Mouse (Mus musculus) adrenal gland, adult 2 months (tissue): Measurements from ENCODE around the gene Pacs2. TPM values are rescaled to one million over a fixed set of nuclear protein-coding genes. Genes with fewer than 3 reads are reported as not detected.

ENCODE experiments used
- DNase-seq: peaks from one replicate; pipeline ENCODE4 v3.0.0; 2021
- polyA plus RNA-seq: library from polyadenylated mRNA; depleted of rRNA; stranded (reverse); fragments of >200 nt; gene quantifications from 2 replicates; pipeline ENCODE4 v1.2.3, GENCODE M21; 2012
- total RNA-seq, 2 experiments: library from RNA; stranded (reverse); gene quantifications; 2 replicates each; pipeline ENCODE4 v1.2.3; 2021

Gene Pacs2
- total and polyA plus RNA-seq, 3 experiments: 38.7 to 66.9 (median 42.1) TPM

DNA sequence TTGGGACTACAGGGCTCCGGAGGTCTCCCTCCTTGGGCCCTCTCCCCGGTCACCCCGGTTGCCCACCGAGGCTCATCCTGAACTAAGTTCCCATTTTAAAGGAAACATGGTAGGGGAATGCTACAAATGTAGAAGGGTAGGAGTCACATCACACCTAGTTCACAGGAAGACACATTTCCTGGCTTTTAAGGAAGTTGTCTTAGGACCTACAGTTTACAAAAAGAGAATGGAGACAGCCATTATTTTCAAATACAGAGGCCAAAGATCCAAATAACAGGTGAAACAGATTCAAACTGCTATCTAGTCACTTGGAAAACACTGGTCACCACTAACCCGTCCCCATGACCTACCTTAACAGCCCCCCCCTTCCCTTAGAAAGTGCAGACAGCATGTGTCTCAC is 1.9 kb upstream of the Pacs2 start:
- DNase-seq: no peak

DNA sequence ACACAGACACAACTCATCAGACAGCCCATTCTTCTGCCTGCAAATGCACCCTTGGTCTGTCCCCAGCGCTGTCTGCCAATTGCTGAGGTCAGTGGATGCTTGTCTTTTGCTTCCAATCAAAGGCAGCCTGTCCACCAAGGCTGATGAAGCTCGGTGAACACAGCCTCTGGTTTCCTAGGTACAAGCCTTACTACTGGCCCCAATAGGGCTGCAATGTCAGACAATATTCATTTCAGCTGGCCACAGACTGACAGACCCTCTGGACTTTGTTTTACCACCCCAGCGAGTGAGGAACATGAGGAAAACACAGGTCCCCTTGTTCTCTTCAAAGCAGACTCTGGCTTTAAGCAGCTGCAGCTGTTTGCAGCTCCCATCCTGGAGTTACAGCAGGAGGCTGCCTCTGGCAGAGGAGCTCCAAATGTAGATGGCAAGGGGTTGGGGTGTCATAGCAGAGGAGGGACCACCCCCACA is 1.3 kb upstream of the Pacs2 start:
- DNase-seq: no peak

- DNase-seq: peak; percentile 72
These were observed 551 bp downstream of the Pacs2 start for GRCm38 (mm10) chr12:113014561-113015556.

DNA sequence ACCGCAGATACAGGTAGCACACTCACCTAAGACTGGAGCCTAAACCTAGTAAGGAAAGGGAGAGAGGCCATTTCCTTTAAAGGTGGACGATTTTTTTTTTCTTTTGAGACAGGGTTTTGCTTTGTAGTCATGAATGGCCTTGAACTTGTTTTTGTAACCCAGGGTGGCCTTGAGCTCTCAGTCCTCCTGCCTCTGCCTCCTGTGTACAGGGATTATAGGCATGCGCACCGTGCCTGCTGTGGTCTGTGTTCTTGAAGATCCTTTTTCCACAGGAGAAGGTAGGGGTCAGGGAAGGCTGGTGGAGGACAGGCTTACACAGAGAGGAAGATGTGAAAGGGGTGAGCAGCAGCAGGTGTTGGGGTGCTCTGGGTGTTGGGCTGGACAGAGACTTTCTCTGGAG is 1.6 kb downstream of the Pacs2 start:
- DNase-seq: peak; percentile 39

GRCm38 (mm10) chr12:113016976-113017375 is 2.7 kb downstream of the Pacs2 start:
- no peak for DNase-seq

DNA sequence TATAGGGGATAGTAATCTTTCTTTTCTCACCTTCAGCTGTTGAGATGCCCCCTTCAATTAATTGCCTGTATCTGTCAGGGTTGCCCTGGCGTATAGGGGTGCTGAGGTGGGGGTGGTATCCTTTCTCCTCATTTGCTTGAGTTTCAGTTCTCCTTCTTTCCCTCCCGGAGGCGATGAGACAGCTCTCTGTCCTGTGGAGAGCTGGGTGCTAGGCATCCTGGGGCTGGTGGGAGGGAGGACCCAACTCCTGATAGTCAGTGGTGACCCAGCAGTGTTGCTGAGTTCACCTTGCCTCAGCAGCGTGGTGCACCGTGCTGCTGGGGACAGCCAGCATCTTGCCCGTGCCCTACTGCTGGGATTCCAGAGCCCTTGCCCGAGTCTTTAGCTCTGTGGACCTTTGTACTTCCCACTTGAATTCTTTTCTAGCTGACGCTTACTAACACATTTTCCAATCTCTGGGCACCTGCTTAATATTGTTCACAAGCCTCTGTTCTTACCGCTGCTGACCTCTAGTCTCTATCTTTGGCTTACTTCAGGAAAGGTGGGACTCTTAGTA is 3.2 kb downstream of the Pacs2 start:
- DNase-seq: no peak

GRCm38 (mm10) chr12:113018763-113019162 is 4.5 kb downstream of the Pacs2 start:
- no peak for DNase-seq

- DNase-seq: no peak
These were observed 7.2 kb downstream of the Pacs2 start for GRCm38 (mm10) chr12:113021488-113021887.

DNA sequence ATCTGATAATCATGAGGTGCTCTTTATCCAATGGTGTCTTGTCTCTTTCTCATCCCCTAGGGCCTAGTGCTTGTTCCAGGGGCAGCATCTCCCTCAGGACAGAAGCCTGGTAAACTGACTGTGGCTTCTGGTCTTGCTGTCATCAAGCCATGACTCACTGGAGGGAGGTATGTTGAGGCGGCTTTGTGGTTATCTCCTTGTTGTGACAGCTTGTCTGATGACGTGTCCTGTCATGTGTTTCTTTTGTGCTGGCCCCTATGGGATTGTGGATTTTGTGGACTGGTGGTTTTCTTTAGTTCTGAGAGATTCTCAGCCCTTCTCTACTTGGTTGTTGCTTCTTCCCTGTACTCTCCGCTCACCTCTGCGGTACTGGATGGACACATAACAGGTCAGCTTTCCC is 8.8 kb downstream of the Pacs2 start:
- peak; percentile 61 for DNase-seq

- DNase-seq: no peak
These were observed 12.2 kb downstream of the Pacs2 start for GRCm38 (mm10) chr12:113026557-113026956.

GRCm38 (mm10) chr12:113027495-113027894 is 13.2 kb downstream of the Pacs2 start:
- DNase-seq: no peak

DNA sequence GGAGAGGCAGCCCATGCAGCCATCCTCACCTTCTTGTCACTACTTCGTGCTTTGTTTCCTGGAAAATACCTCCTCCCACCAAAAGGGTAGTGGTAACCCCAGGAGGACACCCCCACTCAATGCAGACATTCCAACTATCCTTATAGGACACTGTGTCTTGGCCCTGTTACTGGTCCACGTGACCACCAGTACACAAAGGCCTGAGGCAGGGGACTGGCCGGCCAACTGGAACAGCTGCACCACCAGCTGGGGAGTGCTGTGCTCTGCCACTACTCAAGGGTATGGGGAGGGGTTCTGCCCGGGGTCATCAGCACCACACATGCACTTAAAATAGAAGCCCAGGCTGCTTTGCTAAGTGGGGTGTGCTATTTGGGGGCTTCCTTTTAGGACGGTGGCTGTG is 13.8 kb downstream of the Pacs2 start:
- DNase-seq: no peak

DNA sequence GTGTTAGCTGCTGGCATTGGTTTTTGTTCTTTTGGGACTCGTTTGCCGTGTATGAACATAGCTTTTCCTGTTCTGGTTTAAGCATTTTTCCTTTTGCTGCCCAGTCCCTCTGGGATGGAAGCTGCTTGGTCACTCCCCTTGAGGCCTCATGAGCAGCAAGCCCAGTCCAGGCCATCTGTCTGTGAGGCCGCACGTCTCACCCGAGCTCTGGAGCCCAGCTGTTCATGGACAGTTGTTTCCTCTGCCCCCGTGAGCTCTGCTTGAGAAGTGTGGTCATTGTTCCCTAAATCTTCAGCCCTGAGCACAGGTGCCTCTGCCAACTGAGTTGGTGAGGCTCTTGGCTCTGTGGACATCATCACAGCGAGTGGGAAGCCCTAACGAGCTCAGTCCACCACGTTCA is 14.6 kb downstream of the Pacs2 start:
- DNase-seq: no peak

DNA sequence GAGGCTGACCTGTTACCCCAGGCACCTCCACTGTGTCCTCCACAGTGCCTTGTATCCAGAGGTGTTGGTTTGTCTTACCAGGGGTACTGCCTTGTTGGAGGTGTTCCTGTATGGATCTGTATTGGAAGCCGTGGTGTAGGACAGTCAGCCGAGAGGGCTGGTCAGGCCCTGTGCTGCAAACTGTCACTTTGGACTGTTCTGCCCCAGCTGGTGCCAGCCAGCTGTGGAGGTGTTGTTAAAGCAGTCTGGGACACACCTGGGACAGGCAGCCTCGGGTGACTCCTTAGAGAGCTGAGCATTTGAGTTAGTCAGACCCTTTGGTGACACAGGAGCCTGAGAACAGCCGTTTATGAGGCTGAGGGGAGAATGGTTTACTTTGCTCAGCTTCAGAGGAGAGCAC is 15.7 kb downstream of the Pacs2 start:
- DNase-seq: no peak

- DNase-seq: no peak
These were observed 16.7 kb downstream of the Pacs2 start for GRCm38 (mm10) chr12:113030993-113031392.

DNA sequence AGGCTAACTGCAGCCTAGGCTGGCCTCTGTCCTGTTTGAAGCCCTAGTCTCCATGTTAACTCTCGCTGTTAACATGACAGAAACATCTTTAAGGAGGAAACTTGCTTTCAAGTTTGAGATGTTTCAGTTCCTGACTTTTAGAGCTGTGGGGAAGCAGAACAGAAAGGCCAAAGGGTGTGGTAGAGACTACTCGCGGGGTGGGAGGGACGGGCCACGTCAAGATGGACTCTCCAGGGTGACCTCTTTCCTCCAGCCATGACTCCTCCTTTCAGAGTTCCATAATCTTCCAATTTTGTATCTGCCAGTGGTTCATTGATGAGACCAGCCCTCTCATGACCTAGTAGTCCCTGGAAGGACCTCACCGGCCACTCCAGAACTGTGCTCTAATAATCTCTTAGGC is 17.1 kb downstream of the Pacs2 start:
- no peak for DNase-seq

- peak; percentile 23 for DNase-seq
These were observed 18.3 kb downstream of the Pacs2 start for GRCm38 (mm10) chr12:113032296-113033250.

DNA sequence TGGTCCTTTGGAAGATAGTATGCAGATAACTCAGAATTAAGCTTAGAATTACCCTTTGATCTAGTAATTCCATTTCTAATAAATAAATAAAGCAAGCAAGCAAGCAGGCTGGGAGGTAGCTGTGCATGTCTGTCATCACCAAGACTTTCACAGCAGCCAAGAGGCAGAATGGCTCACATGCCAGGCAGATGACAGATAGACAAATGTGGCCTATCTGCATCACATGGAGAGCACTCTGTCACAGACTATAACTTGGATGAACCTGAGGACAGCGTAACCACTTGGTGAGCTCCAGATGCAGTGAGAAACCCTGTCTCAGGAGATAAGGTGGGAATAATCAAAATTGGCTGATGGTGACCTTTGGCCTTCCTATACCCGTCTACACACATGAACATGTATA is 20.8 kb downstream of the Pacs2 start:
- DNase-seq: no peak

DNA sequence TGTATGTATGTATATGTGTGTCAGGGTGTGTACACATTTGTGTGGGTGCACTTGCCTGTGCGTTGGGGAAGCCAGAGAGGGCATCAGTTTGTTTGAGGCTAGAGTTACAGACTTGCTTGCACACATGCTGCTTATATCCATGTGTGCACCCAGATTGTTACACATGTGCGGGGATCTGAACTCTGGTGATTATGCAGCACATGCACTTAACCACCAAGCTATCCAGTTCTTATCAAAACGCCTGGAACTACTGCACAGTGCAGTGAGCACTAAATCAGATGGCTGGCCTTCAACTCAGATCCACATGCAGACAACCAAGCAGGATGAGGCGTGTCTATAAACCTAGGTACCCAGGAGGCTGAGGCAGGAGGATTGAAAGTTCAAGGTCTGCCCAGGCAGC is 22.7 kb downstream of the Pacs2 start:
- no peak for DNase-seq

DNA sequence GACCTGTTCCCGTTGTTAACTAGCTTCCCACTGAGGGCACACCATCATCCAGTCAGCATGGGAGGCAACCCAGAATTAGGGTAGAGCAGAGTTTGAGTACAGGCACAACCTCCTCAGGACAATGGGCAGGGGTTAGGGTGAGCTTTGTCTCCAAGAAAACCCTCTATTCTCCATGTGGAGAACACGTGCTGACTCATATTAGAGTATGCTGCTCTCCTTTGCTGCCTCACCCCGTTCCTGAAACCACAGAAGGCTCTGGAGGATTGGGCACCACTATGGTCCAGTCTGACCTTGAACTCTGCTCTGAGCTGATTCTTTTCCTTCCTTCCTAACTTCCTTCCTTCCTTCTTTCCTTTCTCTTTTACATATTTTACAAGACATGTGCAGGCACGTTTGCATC is 24.1 kb downstream of the Pacs2 start:
- no peak for DNase-seq

GRCm38 (mm10) chr12:113041481-113042439 is 27.5 kb downstream of the Pacs2 start:
- DNase-seq: peak; percentile 27
